Mouse (Mus musculus): ENCODE data around the gene Trpm6. TPM values are rescaled to one million over a fixed set of nuclear protein-coding genes. Genes with fewer than 3 reads are reported as not detected.

The Trpm6 gene
- 0.01 TPM in 2 replicates for polyA plus RNA-seq (2012; rRNA removed)

DNA sequence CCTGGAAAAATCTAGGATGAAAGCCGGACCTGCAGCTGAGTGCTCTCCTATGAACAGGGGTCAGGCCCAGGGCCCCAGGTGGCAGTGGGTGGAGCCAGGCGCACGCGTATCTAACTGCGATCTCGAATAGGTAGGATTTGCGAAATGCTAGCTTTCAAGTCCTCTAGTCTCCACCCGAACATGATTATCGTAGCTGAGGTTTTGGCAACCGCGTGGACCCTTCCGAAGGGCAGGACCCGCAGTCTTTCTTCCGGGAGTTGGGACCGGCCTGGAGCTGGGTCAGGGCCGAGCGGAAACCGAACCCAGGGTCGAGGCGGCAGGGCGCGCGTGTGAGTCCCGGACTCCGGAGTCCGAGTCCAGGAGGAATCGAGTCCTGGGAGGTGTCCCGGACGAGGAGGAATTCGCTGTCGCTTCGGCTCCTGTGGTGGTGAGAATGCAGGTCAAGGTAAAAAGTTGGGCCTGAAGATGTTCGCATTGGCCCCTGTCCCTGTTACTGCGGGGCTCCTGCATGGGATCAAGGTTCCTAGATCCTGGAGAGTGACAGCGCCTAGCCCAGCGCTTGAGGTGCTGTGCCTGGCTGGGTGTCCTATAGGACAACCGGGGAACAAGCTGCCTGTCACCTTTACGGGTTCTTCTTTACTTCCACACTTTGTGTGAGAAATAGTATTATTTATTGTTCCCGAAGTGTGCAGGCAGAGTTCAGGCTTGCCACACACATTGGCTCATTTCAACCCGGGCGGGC, at the start of gene Trpm6:
TSS of gene Trpm6 (plus strand) at position 386 of the 742 bp plus-strand sequence.

GRCm38 (mm10) chr19:18712866-18713300, 36.9 kb upstream of the Trpm6 start, which contains the start of gene D030056L22Rik:
Gene D030056L22Rik, plus strand, starts transcription at chr19:18713193.

Other genes with a start within 250 kb of the Trpm6 start
- gene Ostf1, start 118.2 kb upstream of the Trpm6 start, polyA plus RNA-seq (2012; rRNA removed) = 25.1 and 32.9 TPM in 2 replicates
- gene Nmrk1, start 118.0 kb upstream of the Trpm6 start, polyA plus RNA-seq (2012; rRNA removed) = 3.4 and 4.1 TPM in 2 replicates
- gene Carnmt1, start 79.2 kb upstream of the Trpm6 start, polyA plus RNA-seq (2012; rRNA removed) = 8.0 and 11.3 TPM in 2 replicates
- gene D030056L22Rik, start 36.8 kb upstream of the Trpm6 start, polyA plus RNA-seq (2012; rRNA removed) = 28.0 and 32.7 TPM in 2 replicates